Mouse (Mus musculus) myocyte (in vitro differentiated cells): ENCODE data around the gene Etnk2. TPM values are rescaled to one million over a fixed set of nuclear protein-coding genes. Genes with fewer than 3 reads are reported as not detected.

Experiments
- H3K27me3 ChIP-seq: one replicate; pipeline ENCODE4 v1.6.1; 2011; ENCODE audit not compliant: control insufficient read depth, insufficient read depth, insufficient read length
- H3K36me3 ChIP-seq: one replicate; pipeline ENCODE4 v1.6.1; 2011; ENCODE audit not compliant: control insufficient read depth, insufficient read depth
- H3K4me2 ChIP-seq: one replicate; pipeline ENCODE4 v1.6.1; 2011; ENCODE audit warnings: low read depth, control low read depth
- H3K4me3 ChIP-seq: one replicate; pipeline ENCODE4 v1.5.1; 2011; ENCODE audit warnings: mild to moderate bottlenecking, control low read depth, moderate library complexity
- H3K79me2 ChIP-seq: one replicate; pipeline ENCODE4 v1.6.1; 2011; ENCODE audit not compliant: control insufficient read depth, insufficient read depth
- H3ac ChIP-seq: one replicate; pipeline ENCODE4 v1.6.1; 2011; ENCODE audit not compliant: control insufficient read depth, insufficient read length
- CEBPB ChIP-seq: IDR thresholded peaks from 2 replicates; pipeline ENCODE4 v1.6.1; 2011; ENCODE audit warnings: mild to moderate bottlenecking, moderate library complexity; ENCODE audit not compliant: poor library complexity, insufficient read depth, severe bottlenecking
- E2F4 ChIP-seq: IDR thresholded peaks from one replicate; pipeline ENCODE4 v1.6.1; 2011; ENCODE audit warnings: mild to moderate bottlenecking, control low read depth, moderate library complexity; ENCODE audit not compliant: insufficient read depth
- MAX ChIP-seq: IDR thresholded peaks from one replicate; pipeline ENCODE4 v1.6.1; 2011; ENCODE audit warnings: low read depth, mild to moderate bottlenecking, control low read depth
- MYOD1 ChIP-seq, 3 experiments: IDR thresholded peaks; one replicate each; pipeline ENCODE4 v1.6.1; 2011; ENCODE audit warnings: control low read depth in 2 of 3, low read depth in 2 of 3, mild to moderate bottlenecking in 2 of 3, moderate library complexity in 1 of 3; ENCODE audit not compliant: insufficient read length in 2 of 3, control insufficient read depth in 1 of 3
- MYOG ChIP-seq, 3 experiments: IDR thresholded peaks; one replicate each; pipeline ENCODE4 v1.6.1; 2011; ENCODE audit warnings: control low read depth in 2 of 3, low read depth in 2 of 3, mild to moderate bottlenecking in 2 of 3; ENCODE audit not compliant: insufficient read length in 2 of 3, control insufficient read depth in 1 of 3, insufficient read depth in 1 of 3
- POLR2A ChIP-seq: IDR thresholded peaks from one replicate; pipeline ENCODE4 v1.6.1; 2011; ENCODE audit warnings: low read depth, mild to moderate bottlenecking, control low read depth, moderate library complexity; ENCODE audit not compliant: insufficient read length
- POLR2AphosphoS2 ChIP-seq: IDR thresholded peaks from one replicate; pipeline ENCODE4 v1.6.1; 2011; ENCODE audit warnings: low read depth, control low read depth; ENCODE audit not compliant: insufficient read length
- REST ChIP-seq: IDR thresholded peaks from one replicate; pipeline ENCODE4 v1.6.1; 2011; ENCODE audit warnings: mild to moderate bottlenecking, control low read depth, moderate library complexity; ENCODE audit not compliant: insufficient read depth, insufficient read length
- SRF ChIP-seq: IDR thresholded peaks from one replicate; pipeline ENCODE4 v1.6.1; 2011; ENCODE audit warnings: low read depth; ENCODE audit not compliant: control insufficient read depth, insufficient read length
- TCF12 ChIP-seq: IDR thresholded peaks from one replicate; pipeline ENCODE4 v1.6.1; 2011; ENCODE audit warnings: mild to moderate bottlenecking, control low read depth; ENCODE audit not compliant: poor library complexity, insufficient read depth, severe bottlenecking
- TCF3 ChIP-seq: IDR thresholded peaks from one replicate; pipeline ENCODE4 v1.6.1; 2011; ENCODE audit warnings: low read depth, control low read depth; ENCODE audit not compliant: insufficient read length
- USF1 ChIP-seq: IDR thresholded peaks from one replicate; pipeline ENCODE4 v1.6.1; 2011; ENCODE audit warnings: low read depth, mild to moderate bottlenecking, control low read depth, moderate library complexity
- polyA plus RNA-seq: library from polyadenylated mRNA; unstranded; fragments of >200 nt; fragmentation: generic; extraction: Trizol; gene quantifications from one replicate; pipeline ENCODE4 v1.2.1, GENCODE M21; 2012; ENCODE audit warnings: missing spikeins

Gene Etnk2
- polyA plus RNA-seq, 1 experiment = 0.73 TPM

- no peaks in the 10 kb centered on the region for H3K36me3 ChIP-seq
- no peak overlapping the region for H3K4me2 ChIP-seq
- H3ac ChIP-seq = no peak overlapping the region
- H3K4me3 ChIP-seq = no peak overlapping the region
- H3K27me3 ChIP-seq = peaks cover 6% of the 10 kb centered on the region
- TF ChIP-seq MYOG (IDR thresholded peaks at IDR 0.05; ENCODE audit: control insufficient read depth in 1 of 3, insufficient read depth in 1 of 3, insufficient read length in 2 of 3, low read depth in 2 of 3) (no peak), POLR2A (no peak), MAX (no peak), SRF (no peak), TCF12 (no peak), E2F4 (no peak), TCF3 (no peak), USF1 (no peak), REST (no peak), POLR2AphosphoS2 (no peak), CEBPB (no peak), MYOD1 (IDR thresholded peaks at IDR 0.05; ENCODE audit: control insufficient read depth in 1 of 3, insufficient read length in 2 of 3, low read depth in 2 of 3) (no peak)
- no peaks in the 10 kb centered on the region for H3K79me2 ChIP-seq
Observed at GRCm38 (mm10) chr1:133404005-133404404, 40.6 kb downstream of the Etnk2 start.

- H3K79me2 ChIP-seq = no peaks in the 10 kb centered on the region
- H3ac ChIP-seq = no peak overlapping the region
- H3K36me3 ChIP-seq = no peaks in the 10 kb centered on the region
- H3K4me3 ChIP-seq = no peak overlapping the region
- peaks cover 12% of the 10 kb centered on the region for H3K27me3 ChIP-seq
- H3K4me2 ChIP-seq = no peak overlapping the region
- no peak for TF ChIP-seq MYOG (IDR thresholded peaks at IDR 0.05; ENCODE audit: control insufficient read depth in 1 of 3, insufficient read depth in 1 of 3, insufficient read length in 2 of 3, low read depth in 2 of 3)
- TF ChIP-seq REST = no peak
- TF ChIP-seq MAX = no peak
- TF ChIP-seq TCF12 = no peak
- TF ChIP-seq CEBPB = no peak
- TF ChIP-seq E2F4 = no peak
- TF ChIP-seq TCF3 = no peak
- no peak for TF ChIP-seq POLR2A
- TF ChIP-seq SRF = no peak
- no peak for TF ChIP-seq POLR2AphosphoS2
- TF ChIP-seq MYOD1 (IDR thresholded peaks at IDR 0.05; ENCODE audit: control insufficient read depth in 1 of 3, insufficient read length in 2 of 3, low read depth in 2 of 3) = no peak
- no peak for TF ChIP-seq USF1
Observed at GRCm38 (mm10) chr1:133406614-133407013, 43.2 kb downstream of the Etnk2 start.

- Histone ChIP-seq H3K36me3 (no peaks in the 10 kb centered on the region), H3K79me2 (no peaks in the 10 kb centered on the region), H3ac (no peak overlapping the region), H3K4me3 (no peak overlapping the region), H3K4me2 (no peak overlapping the region), H3K27me3 (peaks cover 18% of the 10 kb centered on the region)
- TF ChIP-seq TCF12 (no peak), TCF3 (no peak), MYOG (IDR thresholded peaks at IDR 0.05; ENCODE audit: control insufficient read depth in 1 of 3, insufficient read depth in 1 of 3, insufficient read length in 2 of 3, low read depth in 2 of 3) (no peak), CEBPB (no peak), E2F4 (no peak), MYOD1 (IDR thresholded peaks at IDR 0.05; ENCODE audit: control insufficient read depth in 1 of 3, insufficient read length in 2 of 3, low read depth in 2 of 3) (no peak), MAX (no peak), POLR2A (no peak)
Observed at GRCm38 (mm10) chr1:133407436-133407835, 44.1 kb downstream of the Etnk2 start.

- Histone ChIP-seq H3K4me2 (no peak overlapping the region), H3K79me2 (no peaks in the 10 kb centered on the region)
Observed at GRCm38 (mm10) chr1:133408321-133408720, 44.9 kb downstream of the Etnk2 start.

GRCm38 (mm10) chr1:133408880-133409516 is 45.6 kb downstream of the Etnk2 start:
- TF ChIP-seq MYOG (IDR thresholded peaks at IDR 0.05; ENCODE audit: control insufficient read depth in 1 of 3, insufficient read depth in 1 of 3, insufficient read length in 2 of 3, low read depth in 2 of 3) (no peak), TCF12 (no peak)
- Histone ChIP-seq H3K36me3 (no peaks in the 10 kb centered on the region), H3K27me3 (peaks cover 22% of the 10 kb centered on the region), H3K4me3 (no peak overlapping the region), H3ac (no peak overlapping the region), H3K4me2 (no peak overlapping the region), H3K79me2 (no peaks in the 10 kb centered on the region)

More at GRCm38 (mm10) chr1:133408321-133408720, 44.9 kb downstream of the Etnk2 start:
- no peak overlapping the region for H3ac ChIP-seq
- TF ChIP-seq MYOD1 (IDR thresholded peaks at IDR 0.05; ENCODE audit: control insufficient read depth in 1 of 3, insufficient read length in 2 of 3, low read depth in 2 of 3) (no peak), USF1 (no peak), MAX (no peak), TCF3 (no peak), SRF (no peak), REST (no peak), POLR2A (no peak)
- H3K27me3 ChIP-seq = peaks cover 18% of the 10 kb centered on the region
- no peak overlapping the region for H3K4me3 ChIP-seq
- no peaks in the 10 kb centered on the region for H3K36me3 ChIP-seq
